Mouse (Mus musculus) limb, embryonic 10.5 days (tissue): Measurements from ENCODE around the gene Klhl31. TPM values are rescaled to one million over a fixed set of nuclear protein-coding genes. Genes with fewer than 3 reads are reported as not detected.

Experiments
- DNase-seq: peaks from one replicate; pipeline ENCODE4 v3.0.0-alpha.2; 2017; ENCODE audit warnings: low spot score
- H3K27ac ChIP-seq: fragments of 300-500 bp; sonication (generic); 2 replicates; pipeline ENCODE4 v1.5.1; 2016; ENCODE audit warnings: mild to moderate bottlenecking
- H3K27me3 ChIP-seq: fragments of 300-500 bp; sonication (generic); 2 replicates; pipeline ENCODE4 v1.6.1; 2016; ENCODE audit warnings: low read depth, mild to moderate bottlenecking; ENCODE audit not compliant: poor library complexity, severe bottlenecking
- H3K36me3 ChIP-seq: fragments of 300-500 bp; sonication (generic); 2 replicates; pipeline ENCODE4 v1.6.1; 2016; ENCODE audit warnings: mild to moderate bottlenecking, moderate library complexity
- H3K4me1 ChIP-seq: fragments of 300-500 bp; sonication (generic); 2 replicates; pipeline ENCODE4 v1.6.1; 2016
- H3K4me3 ChIP-seq: fragments of 300-500 bp; sonication (generic); 2 replicates; pipeline ENCODE4 v1.5.1; 2016; ENCODE audit warnings: mild to moderate bottlenecking, moderate library complexity
- H3K9me3 ChIP-seq: fragments of 300-500 bp; sonication (generic); replicated peaks from 2 replicates; pipeline ENCODE4 v1.6.1; 2016; ENCODE audit warnings: mild to moderate bottlenecking
- WGBS: fragments of 180-500 bp; shearing (Covaris S2); methylation state at CpG from one replicate; pipeline ENCODE4 v1.1.7; 2016; 5-methylcytosine and 5-hydroxymethylcytosine counted together
- polyA plus RNA-seq: library from polyadenylated mRNA; unstranded; fragments of >200 nt; fragmentation: Nextera tagmentation; extraction: Ambion mirVana; gene quantifications from 2 replicates; pipeline ENCODE4 v1.2.1, GENCODE M21; 2016

Gene Klhl31
- polyA plus RNA-seq, 1 experiment from 2014 or later: 0.61 TPM

GRCm38 (mm10) chr9:77685825-77686500 is 49.7 kb downstream of the Klhl31 start:
- Histone ChIP-seq H3K4me3 (no peak overlapping the region), H3K27me3 (no peaks in the 10 kb centered on the region), H3K27ac (no peak overlapping the region), H3K36me3 (no peaks in the 10 kb centered on the region), H3K9me3 (no peaks in the 10 kb centered on the region), H3K4me1 (no peaks in the 10 kb centered on the region)
- 88% methylated on average over 5 of the region's 5 CpGs for WGBS
- DNase-seq: no peak

- DNase-seq: no peak
- no peaks in the 10 kb centered on the region for H3K4me1 ChIP-seq
- no peak overlapping the region for H3K4me3 ChIP-seq
- no peak overlapping the region for H3K27ac ChIP-seq
- WGBS: 90% methylated on average over 7 of the region's 7 CpGs
- no peaks in the 10 kb centered on the region for H3K9me3 ChIP-seq
- H3K27me3 ChIP-seq: no peaks in the 10 kb centered on the region
- H3K36me3 ChIP-seq: no peaks in the 10 kb centered on the region
Measured at GRCm38 (mm10) chr9:77692707-77693106, 56.4 kb downstream of the Klhl31 start.

- H3K27ac ChIP-seq: no peak overlapping the region
- no peaks in the 10 kb centered on the region for H3K9me3 ChIP-seq
- H3K27me3 ChIP-seq: no peaks in the 10 kb centered on the region
- H3K4me1 ChIP-seq: no peaks in the 10 kb centered on the region
- WGBS: 89% methylated on average over 1 of the region's 1 CpGs
- H3K36me3 ChIP-seq: no peaks in the 10 kb centered on the region
- DNase-seq: no peak
- no peak overlapping the region for H3K4me3 ChIP-seq
Measured at GRCm38 (mm10) chr9:77693405-77693804, 57.1 kb downstream of the Klhl31 start.

GRCm38 (mm10) chr9:77695586-77695985 is 59.3 kb downstream of the Klhl31 start:
- WGBS: 90% methylated on average over 5 of the region's 5 CpGs
- Histone ChIP-seq H3K36me3 (no peaks in the 10 kb centered on the region), H3K4me1 (no peaks in the 10 kb centered on the region), H3K27ac (no peak overlapping the region), H3K4me3 (no peak overlapping the region), H3K9me3 (no peaks in the 10 kb centered on the region), H3K27me3 (no peaks in the 10 kb centered on the region)
- DNase-seq: no peak

GRCm38 (mm10) chr9:77703476-77703875 is 67.2 kb downstream of the Klhl31 start:
- Histone ChIP-seq H3K36me3 (no peaks in the 10 kb centered on the region), H3K9me3 (no peaks in the 10 kb centered on the region)
- 93% methylated on average over 4 of the region's 4 CpGs for WGBS

GRCm38 (mm10) chr9:77704108-77704507 is 67.8 kb downstream of the Klhl31 start:
- no peak overlapping the region for H3K27ac ChIP-seq
- WGBS: 88% methylated on average over 4 of the region's 4 CpGs

More at GRCm38 (mm10) chr9:77703476-77703875, 67.2 kb downstream of the Klhl31 start:
- Histone ChIP-seq H3K4me3 (no peak overlapping the region), H3K27ac (no peak overlapping the region), H3K4me1 (no peaks in the 10 kb centered on the region), H3K27me3 (no peaks in the 10 kb centered on the region)
- no peak for DNase-seq

GRCm38 (mm10) chr9:77706515-77706914 is 70.2 kb downstream of the Klhl31 start:
- H3K4me3 ChIP-seq: no peak overlapping the region
- WGBS: 86% methylated on average over 6 of the region's 6 CpGs
- DNase-seq: no peak
- no peaks in the 10 kb centered on the region for H3K36me3 ChIP-seq
- no peaks in the 10 kb centered on the region for H3K9me3 ChIP-seq
- no peaks in the 10 kb centered on the region for H3K27me3 ChIP-seq
- H3K27ac ChIP-seq: no peak overlapping the region
- H3K4me1 ChIP-seq: no peaks in the 10 kb centered on the region

More at GRCm38 (mm10) chr9:77704108-77704507, 67.8 kb downstream of the Klhl31 start:
- DNase-seq: no peak
- H3K4me3 ChIP-seq: no peak overlapping the region
- no peaks in the 10 kb centered on the region for H3K9me3 ChIP-seq
- H3K4me1 ChIP-seq: no peaks in the 10 kb centered on the region
- H3K36me3 ChIP-seq: no peaks in the 10 kb centered on the region
- no peaks in the 10 kb centered on the region for H3K27me3 ChIP-seq

- Histone ChIP-seq H3K27me3 (no peaks in the 10 kb centered on the region), H3K36me3 (no peaks in the 10 kb centered on the region), H3K27ac (no peak overlapping the region), H3K9me3 (no peaks in the 10 kb centered on the region), H3K4me3 (no peak overlapping the region), H3K4me1 (no peaks in the 10 kb centered on the region)
- no peak for DNase-seq
- 89% methylated on average over 9 of the region's 9 CpGs for WGBS
Measured at GRCm38 (mm10) chr9:77707433-77708139, 71.3 kb downstream of the Klhl31 start.

GRCm38 (mm10) chr9:77708950-77709349 is 72.7 kb downstream of the Klhl31 start:
- H3K9me3 ChIP-seq: no peaks in the 10 kb centered on the region
- WGBS: 83% methylated on average over 5 of the region's 5 CpGs
- DNase-seq: no peak

More at GRCm38 (mm10) chr9:77708950-77709349, 72.7 kb downstream of the Klhl31 start:
- Histone ChIP-seq H3K27ac (no peak overlapping the region), H3K4me3 (no peak overlapping the region), H3K27me3 (no peaks in the 10 kb centered on the region), H3K36me3 (no peaks in the 10 kb centered on the region), H3K4me1 (no peaks in the 10 kb centered on the region)

Other genes starting within 250 kb of the Klhl31 start
- gene Lrrc1, start 91.6 kb upstream of the Klhl31 start, polyA plus RNA-seq: 4.9 and 5.4 TPM in 2 replicates
- gene Gclc, start 118.0 kb downstream of the Klhl31 start, polyA plus RNA-seq: 12.6 and 12.9 TPM in 2 replicates